Mouse (Mus musculus) liver, embryonic 11.5 days (tissue): ENCODE results near the gene Vdac1. TPM values are rescaled to one million over a fixed set of nuclear protein-coding genes. Genes with fewer than 3 reads are reported as not detected.
A peak's percentile ranks its signal among the peaks of the same experiment; 100 is the strongest.

Source experiments
- ATAC-seq: fragments of 200-750 bp; cut with Nextera tagmentation; replicated peaks from 2 replicates; pipeline ENCODE4 v1.8.0; 2017; ENCODE audit warnings: moderate number of reproducible peaks, mild to moderate bottlenecking, moderate TSS enrichment, moderate library complexity; ENCODE audit not compliant: low FRiP score
- DNase-seq: peaks from one replicate; pipeline ENCODE4 v3.0.0-alpha.2; 2017; ENCODE audit warnings: low spot score
- H3K27ac ChIP-seq: fragments of 300-500 bp; sonication (generic); 2 replicates; pipeline ENCODE4 v1.5.1; 2014; ENCODE audit warnings: mild to moderate bottlenecking, low read depth, low read length, control low read depth
- H3K27me3 ChIP-seq: fragments of 300-500 bp; sonication (generic); replicated peaks from 2 replicates; pipeline ENCODE4 v1.6.1; 2014; ENCODE audit warnings: low read length, mixed read lengths; ENCODE audit not compliant: control insufficient read depth, insufficient read depth
- H3K36me3 ChIP-seq: fragments of 300-500 bp; sonication (generic); 2 replicates; pipeline ENCODE4 v1.6.1; 2014; ENCODE audit warnings: mild to moderate bottlenecking, low read length, moderate library complexity, mixed read lengths; ENCODE audit not compliant: control insufficient read depth, insufficient read depth
- H3K4me1 ChIP-seq: fragments of 300-500 bp; sonication (generic); replicated peaks from 2 replicates; pipeline ENCODE4 v1.6.1; 2014; ENCODE audit warnings: low read length, mixed read lengths; ENCODE audit not compliant: control insufficient read depth, insufficient read depth
- H3K4me2 ChIP-seq: fragments of 300-500 bp; sonication (generic); 2 replicates; pipeline ENCODE4 v1.6.1; 2014; ENCODE audit warnings: mild to moderate bottlenecking, control low read depth, moderate library complexity
- H3K4me3 ChIP-seq: fragments of 300-500 bp; sonication (generic); 2 replicates; pipeline ENCODE4 v1.5.1; 2014; ENCODE audit warnings: low read depth, low read length, control low read depth
- H3K9ac ChIP-seq: fragments of 300-500 bp; sonication (generic); 2 replicates; pipeline ENCODE4 v1.6.1; 2014; ENCODE audit warnings: low read depth, low read length, control low read depth
- H3K9me3 ChIP-seq: fragments of 300-500 bp; sonication (generic); 2 replicates; pipeline ENCODE4 v1.6.1; 2016; ENCODE audit warnings: low read length, inconsistent platforms, mixed read lengths; ENCODE audit not compliant: control insufficient read depth
- WGBS: fragments of 180-500 bp; shearing (Covaris S2); extraction: QIAGEN DNeasy Blood & Tissue Kit; methylation state at CpG from one replicate; pipeline ENCODE4 v1.1.7; 2014; 5-methylcytosine and 5-hydroxymethylcytosine counted together
- polyA plus RNA-seq: library from polyadenylated mRNA; unstranded; fragments of >200 nt; fragmentation: Nextera tagmentation; extraction: Ambion mirVana; gene quantifications from 2 replicates; pipeline ENCODE4 v1.2.1, GENCODE M21; 2014

Vdac1 gene
- polyA plus RNA-seq, 1 experiment from 2014 or later, result 228 TPM

DNA sequence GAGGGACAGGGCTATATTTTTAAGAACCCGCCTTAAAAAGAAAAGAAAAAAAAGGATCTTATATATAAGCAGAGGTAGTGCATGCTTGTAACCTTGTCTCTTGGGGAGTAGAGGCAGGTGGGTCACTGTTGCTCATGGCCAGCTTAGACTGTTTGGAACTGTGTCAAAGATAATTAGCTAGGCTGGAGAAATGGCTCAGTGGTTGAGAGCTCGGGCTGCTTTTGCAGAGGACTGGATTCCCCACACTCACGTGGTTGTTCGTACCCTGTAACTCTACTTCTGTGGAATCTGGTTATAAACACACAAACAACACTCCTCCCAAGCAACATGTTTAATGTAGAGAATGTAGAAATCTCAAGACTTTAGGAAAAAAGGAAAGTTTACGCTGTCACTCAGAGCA lies 43.5 kb downstream of the Vdac1 start:
- Histone ChIP-seq H3K9me3 (no peaks in the 10 kb centered on the region), H3K4me1 (peaks cover 7% of the 10 kb centered on the region), H3K9ac (no peak overlapping the region), H3K36me3 (peaks cover 16% of the 10 kb centered on the region), H3K27ac (no peak overlapping the region), H3K27me3 (no peaks in the 10 kb centered on the region), H3K4me2 (no peak overlapping the region), H3K4me3 (no peak overlapping the region)
- no peak for ATAC-seq
- 93% methylated on average over 5 of the region's 5 CpGs for WGBS
- no peak for DNase-seq

DNA sequence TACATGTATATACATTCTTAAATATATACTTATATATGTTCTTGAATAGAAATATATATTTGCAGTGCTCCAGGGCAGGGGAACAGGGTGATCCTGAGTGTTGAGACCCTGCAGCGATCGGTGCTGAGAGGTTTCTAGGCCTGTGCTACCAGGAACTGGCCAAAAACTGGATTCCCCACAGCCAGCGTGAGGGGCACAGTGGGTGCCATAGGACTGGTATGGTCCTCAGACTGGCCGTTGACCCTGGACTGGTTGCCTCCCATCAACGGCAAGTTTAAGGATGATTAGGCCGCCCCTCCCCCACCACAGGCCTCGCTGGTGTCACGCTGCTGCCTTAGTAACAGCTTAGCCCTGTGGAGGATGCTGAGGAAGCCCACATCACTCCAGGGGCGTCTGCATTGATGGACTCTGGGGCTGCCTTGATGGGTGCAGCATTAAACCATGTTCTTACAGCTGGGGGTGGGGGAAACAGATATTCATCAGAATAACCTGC lies 44.6 kb downstream of the Vdac1 start:
- no peak overlapping the region for H3K4me3 ChIP-seq
- WGBS, result 81% methylated on average over 9 of the region's 9 CpGs
- H3K27ac ChIP-seq, result no peak overlapping the region
- H3K36me3 ChIP-seq, result peaks cover 16% of the 10 kb centered on the region
- H3K4me1 ChIP-seq, result peaks cover 7% of the 10 kb centered on the region
- no peaks in the 10 kb centered on the region for H3K9me3 ChIP-seq
- DNase-seq, result no peak
- no peaks in the 10 kb centered on the region for H3K27me3 ChIP-seq
- no peak for ATAC-seq
- H3K9ac ChIP-seq, result no peak overlapping the region
- no peak overlapping the region for H3K4me2 ChIP-seq

DNA sequence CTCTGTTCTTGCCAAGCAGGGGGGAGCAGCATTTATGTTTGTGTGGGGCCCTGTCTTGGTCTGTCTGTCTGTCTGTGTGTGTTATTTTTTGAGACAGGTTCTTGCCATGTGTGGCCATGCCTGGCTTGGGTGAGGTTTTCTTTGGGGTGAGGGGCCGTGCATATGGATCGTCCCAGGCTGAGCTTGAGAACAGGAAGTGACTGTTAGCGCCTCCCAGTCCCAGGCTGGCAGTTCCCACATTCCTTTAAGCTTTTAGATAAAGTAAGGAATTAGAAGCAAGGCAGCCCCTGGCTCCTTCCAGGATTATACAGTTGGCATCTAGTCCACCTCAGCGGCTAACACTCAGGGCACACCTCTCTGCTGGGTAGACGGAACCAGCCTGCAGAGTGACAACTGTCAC lies 48.7 kb downstream of the Vdac1 start:
- WGBS, result 60% methylated on average over 5 of the region's 5 CpGs
- H3K27ac ChIP-seq, result peak overlapping the region; percentile 36; the same call in 1 of the 2 replicates
- DNase-seq (no peak), ATAC-seq (no peak)
- H3K4me3 ChIP-seq, result no peak overlapping the region
- no peaks in the 10 kb centered on the region for H3K4me1 ChIP-seq
- H3K9ac ChIP-seq, result no peak overlapping the region
- no peaks in the 10 kb centered on the region for H3K27me3 ChIP-seq
- no peaks in the 10 kb centered on the region for H3K9me3 ChIP-seq
- no peak overlapping the region for H3K4me2 ChIP-seq
- peaks cover 16% of the 10 kb centered on the region for H3K36me3 ChIP-seq

DNA sequence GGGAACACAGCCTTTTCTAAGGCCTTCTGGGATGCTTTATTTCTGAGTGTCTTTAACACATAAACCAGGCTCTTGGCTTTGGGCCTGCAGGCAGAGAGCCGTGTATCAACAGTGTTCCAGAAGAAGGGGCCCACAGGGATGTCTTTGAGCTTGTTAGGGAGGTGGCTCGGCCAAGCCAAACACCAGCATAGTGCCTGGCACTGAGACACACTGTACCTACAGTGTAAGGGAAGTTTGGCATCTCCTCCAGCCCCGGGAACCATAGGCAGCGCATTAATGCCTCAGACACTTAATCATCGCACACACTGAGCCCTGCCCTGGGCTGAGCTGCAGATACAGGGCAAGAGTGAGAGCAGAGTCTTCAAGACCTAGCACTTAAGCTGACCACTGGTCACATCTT lies 57.7 kb downstream of the Vdac1 start:
- no peak overlapping the region for H3K4me2 ChIP-seq
- no peaks in the 10 kb centered on the region for H3K27me3 ChIP-seq
- DNase-seq (no peak), ATAC-seq (no peak)
- no peaks in the 10 kb centered on the region for H3K4me1 ChIP-seq
- H3K4me3 ChIP-seq, result no peak overlapping the region
- no peaks in the 10 kb centered on the region for H3K9me3 ChIP-seq
- H3K36me3 ChIP-seq, result no peaks in the 10 kb centered on the region
- 84% methylated on average over 5 of the region's 5 CpGs for WGBS
- H3K9ac ChIP-seq, result no peak overlapping the region
- no peak overlapping the region for H3K27ac ChIP-seq

DNA sequence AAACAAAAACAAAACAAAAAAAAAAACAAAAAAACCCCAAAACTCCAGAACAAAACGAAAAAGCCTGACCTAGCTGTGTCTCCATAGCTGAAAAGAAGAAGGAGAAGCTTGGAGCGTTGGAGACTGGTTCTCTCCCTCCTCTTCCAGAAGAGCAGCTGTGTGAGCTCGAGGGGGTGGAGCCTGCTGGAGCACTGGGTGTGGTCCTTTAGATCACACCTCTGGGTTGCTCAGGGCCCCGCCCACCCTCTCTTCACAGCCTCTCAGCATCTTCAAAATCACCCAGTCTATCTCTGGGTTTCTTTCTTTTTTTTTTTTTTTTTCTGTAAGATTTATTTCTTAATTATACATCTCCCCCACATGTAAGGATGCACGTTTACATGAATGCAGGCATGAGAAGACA lies 58.6 kb downstream of the Vdac1 start:
- WGBS, result 43% methylated on average over 5 of the region's 5 CpGs
- H3K9ac ChIP-seq, result no peak overlapping the region
- no peaks in the 10 kb centered on the region for H3K9me3 ChIP-seq
- no peak overlapping the region for H3K4me2 ChIP-seq
- DNase-seq, result no peak
- H3K27me3 ChIP-seq, result no peaks in the 10 kb centered on the region
- no peak overlapping the region for H3K4me3 ChIP-seq
- H3K27ac ChIP-seq, result no peak overlapping the region
- no peaks in the 10 kb centered on the region for H3K36me3 ChIP-seq
- no peak for ATAC-seq
- no peaks in the 10 kb centered on the region for H3K4me1 ChIP-seq

DNA sequence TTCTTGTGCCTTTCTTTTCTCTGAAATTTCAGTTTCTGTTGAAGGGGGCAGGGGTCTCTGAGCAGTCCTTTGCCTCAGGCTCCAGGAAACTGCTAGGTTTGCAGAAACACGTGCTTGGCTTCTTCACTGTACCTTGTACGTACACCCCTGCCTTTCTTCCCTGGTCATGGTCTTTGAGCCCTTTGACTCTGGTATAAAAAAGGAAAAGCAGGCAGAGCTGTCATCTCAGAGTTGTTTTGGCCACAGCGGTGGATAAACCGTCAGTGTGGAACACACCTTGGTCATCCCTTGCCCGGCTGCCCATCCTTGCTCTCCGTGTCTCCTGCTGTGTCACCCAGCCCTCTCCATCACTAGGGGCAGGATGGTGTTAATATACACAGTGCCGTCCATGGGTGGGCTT lies 59.2 kb downstream of the Vdac1 start:
- Histone ChIP-seq H3K27ac (no peak overlapping the region), H3K4me3 (no peak overlapping the region), H3K36me3 (no peaks in the 10 kb centered on the region), H3K9ac (no peak overlapping the region), H3K27me3 (no peaks in the 10 kb centered on the region), H3K4me2 (no peak overlapping the region), H3K4me1 (no peaks in the 10 kb centered on the region), H3K9me3 (no peaks in the 10 kb centered on the region)
- WGBS, result 76% methylated on average over 7 of the region's 7 CpGs
- no peak for ATAC-seq
- DNase-seq, result no peak

DNA sequence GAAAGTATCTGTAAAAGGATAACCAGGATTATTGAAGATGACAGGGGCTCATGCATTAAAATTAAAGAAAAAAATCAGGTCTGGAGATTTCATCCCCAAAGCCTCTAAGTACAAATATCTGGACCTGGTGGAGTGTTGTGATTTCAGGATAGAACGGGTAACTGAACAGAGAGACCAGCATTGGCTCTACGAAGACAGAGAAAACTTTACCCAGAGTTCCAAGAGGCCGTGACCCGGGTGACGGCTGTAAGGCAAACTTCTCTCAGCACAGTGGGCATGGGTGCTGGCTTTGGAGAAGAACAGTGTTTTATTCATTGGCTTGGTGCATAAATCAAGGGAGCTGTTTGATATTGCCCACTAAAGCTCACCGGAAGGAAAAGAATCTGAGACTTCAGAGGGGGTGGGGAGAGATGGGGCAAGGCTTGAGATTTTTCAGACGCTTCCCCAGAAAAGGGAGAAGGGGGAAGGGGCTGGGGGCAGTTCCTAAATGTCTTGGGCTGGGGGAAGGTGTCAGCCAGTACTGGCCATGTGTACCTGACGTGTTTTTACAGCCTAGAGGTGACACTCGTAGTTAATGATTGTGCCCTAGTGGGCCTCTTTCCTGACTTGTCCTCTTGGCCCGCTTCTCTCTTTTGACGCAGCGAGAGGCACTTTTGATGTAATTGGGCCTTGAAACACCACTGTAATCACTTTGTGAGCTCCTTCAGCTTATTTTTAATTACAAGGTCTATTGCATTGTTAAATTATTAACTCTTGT lies 59.8 kb downstream of the Vdac1 start:
- H3K4me1 ChIP-seq, result no peaks in the 10 kb centered on the region
- no peaks in the 10 kb centered on the region for H3K36me3 ChIP-seq
- no peaks in the 10 kb centered on the region for H3K27me3 ChIP-seq
- no peak overlapping the region for H3K27ac ChIP-seq
- H3K9me3 ChIP-seq, result no peaks in the 10 kb centered on the region
- H3K4me3 ChIP-seq, result no peak overlapping the region
- ATAC-seq, result no peak
- no peak overlapping the region for H3K9ac ChIP-seq
- DNase-seq, result no peak
- no peak overlapping the region for H3K4me2 ChIP-seq
- 70% methylated on average over 12 of the region's 12 CpGs for WGBS

DNA sequence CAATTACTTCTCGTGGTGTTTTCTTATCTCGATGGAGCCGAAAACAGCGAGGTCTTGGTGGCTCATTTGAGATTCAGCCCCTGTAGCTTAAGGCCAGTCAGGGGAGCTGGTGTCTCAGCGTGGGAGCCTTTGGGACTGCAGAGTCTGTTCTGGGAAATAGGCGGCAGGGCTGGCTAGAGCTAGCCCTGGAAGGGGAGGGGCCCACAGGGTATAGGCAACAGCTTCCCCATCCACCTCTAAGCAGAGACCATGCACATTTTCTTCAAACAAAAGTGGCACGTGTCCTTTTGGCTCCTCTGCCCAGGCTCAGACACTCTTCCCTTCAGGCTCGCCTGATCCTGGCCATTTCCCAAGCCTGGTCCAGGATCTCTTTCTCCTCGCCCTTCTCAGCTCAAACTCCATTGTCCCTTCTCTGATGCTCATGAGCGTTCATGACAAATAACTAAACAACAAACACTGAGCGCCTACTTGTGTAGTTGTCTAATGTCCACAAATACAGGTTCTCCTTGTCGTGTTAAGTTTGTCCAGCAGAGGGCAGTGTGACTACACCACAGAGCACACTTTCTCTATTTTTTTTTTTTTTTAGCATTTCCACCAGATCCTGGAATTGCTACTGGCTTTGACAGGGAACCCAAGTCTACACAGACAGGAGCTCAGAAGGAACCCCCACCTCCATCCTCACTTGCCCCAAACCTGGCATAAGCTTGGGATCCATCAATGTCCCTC lies 60.6 kb downstream of the Vdac1 start:
- 38% methylated on average over 12 of the region's 12 CpGs for WGBS
- peak; percentile 54 for DNase-seq

DNA sequence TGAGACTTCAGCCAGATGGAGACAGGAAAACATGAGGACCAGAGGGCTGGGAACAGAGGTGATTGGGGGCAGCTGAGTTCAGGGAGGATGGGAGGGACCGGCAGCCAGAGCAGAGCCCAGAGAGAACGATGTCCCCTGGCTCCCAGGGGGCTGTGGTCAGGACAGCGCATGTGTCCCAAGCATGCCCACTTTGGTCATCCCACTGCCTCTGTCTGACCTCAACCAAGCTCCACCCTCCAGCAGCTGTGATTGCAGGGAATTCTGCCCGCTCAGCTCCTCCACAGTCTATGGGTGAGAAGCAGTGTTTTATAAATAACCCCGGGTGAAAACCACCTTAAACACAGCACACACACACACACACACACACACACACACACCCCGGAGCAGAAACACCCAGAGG lies 68.8 kb downstream of the Vdac1 start:
- Histone ChIP-seq H3K27me3 (no peaks in the 10 kb centered on the region), H3K4me2 (no peak overlapping the region), H3K4me1 (no peaks in the 10 kb centered on the region), H3K9me3 (no peaks in the 10 kb centered on the region), H3K9ac (no peak overlapping the region), H3K27ac (no peak overlapping the region), H3K4me3 (no peak overlapping the region), H3K36me3 (no peaks in the 10 kb centered on the region)
- ATAC-seq (no peak), DNase-seq (no peak)
- 69% methylated on average over 6 of the region's 6 CpGs for WGBS

More for the DNA sequence above, 60.6 kb downstream of the Vdac1 start:
- Histone ChIP-seq H3K27ac (no peak overlapping the region), H3K36me3 (no peaks in the 10 kb centered on the region), H3K4me3 (no peak overlapping the region), H3K27me3 (no peaks in the 10 kb centered on the region), H3K9ac (no peak overlapping the region), H3K4me2 (no peak overlapping the region), H3K9me3 (no peaks in the 10 kb centered on the region), H3K4me1 (no peaks in the 10 kb centered on the region)
- no peak for ATAC-seq
